Mouse (Mus musculus) embryonic fibroblast, embryonic 13.5 days (primary cell): ENCODE results near the gene Ascl5. TPM values are rescaled to one million over a fixed set of nuclear protein-coding genes. Genes with fewer than 3 reads are reported as not detected.

Source experiments
- H3K27ac ChIP-seq: 2 replicates; pipeline ENCODE4 v1.5.1; 2012; ENCODE audit warnings: low read length, control low read depth, inconsistent platforms; ENCODE audit not compliant: insufficient read depth
- H3K4me1 ChIP-seq: 2 replicates; pipeline ENCODE4 v1.6.1; 2011; ENCODE audit warnings: low read length; ENCODE audit not compliant: control insufficient read depth, insufficient read depth
- H3K4me3 ChIP-seq: 2 replicates; pipeline ENCODE4 v1.5.1; 2011; ENCODE audit warnings: mild to moderate bottlenecking, control low read depth, low read length; ENCODE audit not compliant: insufficient read depth
- CTCF ChIP-seq: IDR thresholded peaks from 2 replicates; pipeline ENCODE4 v1.5.1; 2011; ENCODE audit warnings: mild to moderate bottlenecking, control low read depth, low read length, moderate library complexity, borderline replicate concordance; ENCODE audit not compliant: insufficient read depth
- POLR2A ChIP-seq: IDR thresholded peaks from 2 replicates; pipeline ENCODE4 v1.6.1; 2011; ENCODE audit warnings: low read depth, mild to moderate bottlenecking, control low read depth, low read length, moderate library complexity
- polyA plus RNA-seq: library from polyadenylated mRNA; stranded (reverse); fragments of >200 nt; gene quantifications from 2 replicates; pipeline ENCODE4 v1.2.4, GENCODE M21; 2011; ENCODE audit warnings: low read depth; ENCODE audit not compliant: missing spikeins, insufficient read length

Ascl5 gene
- not detected in 2 replicates for polyA plus RNA-seq

GRCm38 (mm10) chr1:136050312-136051012 lies at the start of gene Ascl5:
Ascl5 (plus strand) TSS chr1:136050804.
- TF ChIP-seq POLR2A (no peak), CTCF (no peak)
- H3K27ac ChIP-seq = no peak within 1 kb of the TSS
- H3K4me1 ChIP-seq = peaks cover 2% of the 10 kb centered on the region; the same call in 1 of the 2 replicates
- H3K4me3 ChIP-seq = no peak within 1 kb of the TSS

GRCm38 (mm10) chr1:136001438-136001837 lies 49.2 kb upstream of the Ascl5 start:
- no peak overlapping the region for H3K27ac ChIP-seq
- H3K4me3 ChIP-seq = no peak overlapping the region
- no peaks in the 10 kb centered on the region for H3K4me1 ChIP-seq
- TF ChIP-seq POLR2A (no peak), CTCF (no peak)

GRCm38 (mm10) chr1:136006292-136006748 lies 44.3 kb upstream of the Ascl5 start, which contains the start of gene Igfn1:
Igfn1 (minus strand) TSS chr1:136006342.
- no peak within 1 kb of the TSS for H3K27ac ChIP-seq
- TF ChIP-seq POLR2A (no peak), CTCF (no peak)
- no peak within 1 kb of the TSS for H3K4me3 ChIP-seq
- H3K4me1 ChIP-seq = 0 out of 2 replicates have a peak, but pooled peaks cover 5% of the 10 kb centered on the region

GRCm38 (mm10) chr1:136007211-136008158 lies 43.1 kb upstream of the Ascl5 start, which contains the start of gene Tmem9:
Tmem9 (plus strand) TSS chr1:136008150.
- H3K4me1 ChIP-seq = 0 out of 2 replicates have a peak, but pooled peaks cover 5% of the 10 kb centered on the region
- H3K4me3 ChIP-seq = peak within 1 kb of the TSS; percentile 71
- H3K27ac ChIP-seq = no peak within 1 kb of the TSS
- TF ChIP-seq POLR2A (no peak), CTCF (no peak)

- Histone ChIP-seq H3K4me3 (peak overlapping the region; percentile 19; the same call in 1 of the 2 replicates), H3K27ac (no peak overlapping the region), H3K4me1 (0 out of 2 replicates have a peak, but pooled peaks cover 5% of the 10 kb centered on the region)
- no peak for TF ChIP-seq CTCF
- no peak for TF ChIP-seq POLR2A
Observed at GRCm38 (mm10) chr1:136008159-136008533, 42.5 kb upstream of the Ascl5 start.

GRCm38 (mm10) chr1:136010247-136010646 lies 40.4 kb upstream of the Ascl5 start:
- TF ChIP-seq POLR2A (no peak), CTCF (no peak)
- Histone ChIP-seq H3K4me3 (no peak overlapping the region), H3K4me1 (0 out of 2 replicates have a peak, but pooled peaks cover 5% of the 10 kb centered on the region), H3K27ac (no peak overlapping the region)

- Histone ChIP-seq H3K4me1 (0 out of 2 replicates have a peak, but pooled peaks cover 3% of the 10 kb centered on the region), H3K4me3 (no peak overlapping the region), H3K27ac (no peak overlapping the region)
- TF ChIP-seq POLR2A = no peak
- no peak for TF ChIP-seq CTCF
Observed at GRCm38 (mm10) chr1:136013513-136013912, 37.1 kb upstream of the Ascl5 start.

GRCm38 (mm10) chr1:136014796-136015502 lies 35.7 kb upstream of the Ascl5 start:
- no peak overlapping the region for H3K27ac ChIP-seq
- TF ChIP-seq POLR2A = no peak
- no peak for TF ChIP-seq CTCF

GRCm38 (mm10) chr1:136017307-136017706 lies 33.3 kb upstream of the Ascl5 start:
- H3K4me1 ChIP-seq = no peaks in the 10 kb centered on the region
- no peak overlapping the region for H3K4me3 ChIP-seq
- H3K27ac ChIP-seq = no peak overlapping the region
- TF ChIP-seq POLR2A (no peak), CTCF (no peak)

More at GRCm38 (mm10) chr1:136014796-136015502, 35.7 kb upstream of the Ascl5 start:
- Histone ChIP-seq H3K4me3 (no peak overlapping the region), H3K4me1 (0 out of 2 replicates have a peak, but pooled peaks cover 3% of the 10 kb centered on the region)
